Mouse (Mus musculus) bone marrow macrophage, adult 2 months (primary cell): ENCODE measurements around the gene Olfr44. TPM values are rescaled to one million over a fixed set of nuclear protein-coding genes. Genes with fewer than 3 reads are reported as not detected.

Source experiments
- H3K27ac ChIP-seq: 2 replicates; pipeline ENCODE4 v1.5.1; 2012; ENCODE audit warnings: low read depth, low read length; ENCODE audit not compliant: insufficient read depth
- H3K4me1 ChIP-seq: 2 replicates; pipeline ENCODE4 v1.6.1; 2012; ENCODE audit warnings: low read length; ENCODE audit not compliant: control insufficient read depth, insufficient read depth
- H3K4me3 ChIP-seq: 2 replicates; pipeline ENCODE4 v1.5.1; 2012; ENCODE audit warnings: mild to moderate bottlenecking, low read length, moderate library complexity; ENCODE audit not compliant: insufficient read depth
- CTCF ChIP-seq: IDR thresholded peaks from 2 replicates; pipeline ENCODE4 v1.5.1; 2012; ENCODE audit warnings: low read depth, mild to moderate bottlenecking, low read length, moderate library complexity
- POLR2A ChIP-seq: IDR thresholded peaks from 2 replicates; pipeline ENCODE4 v1.6.1; 2012; ENCODE audit warnings: mild to moderate bottlenecking, low read depth, low read length, borderline replicate concordance
- polyA plus RNA-seq: library from polyadenylated mRNA; stranded (reverse); fragments of >200 nt; gene quantifications from 2 replicates; pipeline ENCODE4 v1.2.4, GENCODE M21; 2012; ENCODE audit not compliant: missing spikeins, insufficient read depth, insufficient read length

Olfr44 gene
- not detected in 2 replicates for polyA plus RNA-seq

- Histone ChIP-seq H3K4me1 (no peaks in the 10 kb centered on the region), H3K4me3 (no peak within 1 kb of the TSS), H3K27ac (no peak within 1 kb of the TSS)
- TF ChIP-seq CTCF (no peak), POLR2A (no peak)
Measured at GRCm38 (mm10) chr9:39493895-39494294, at the start of gene Olfr44. TSS of gene Olfr44 (minus strand) at chr9:39493995.

DNA sequence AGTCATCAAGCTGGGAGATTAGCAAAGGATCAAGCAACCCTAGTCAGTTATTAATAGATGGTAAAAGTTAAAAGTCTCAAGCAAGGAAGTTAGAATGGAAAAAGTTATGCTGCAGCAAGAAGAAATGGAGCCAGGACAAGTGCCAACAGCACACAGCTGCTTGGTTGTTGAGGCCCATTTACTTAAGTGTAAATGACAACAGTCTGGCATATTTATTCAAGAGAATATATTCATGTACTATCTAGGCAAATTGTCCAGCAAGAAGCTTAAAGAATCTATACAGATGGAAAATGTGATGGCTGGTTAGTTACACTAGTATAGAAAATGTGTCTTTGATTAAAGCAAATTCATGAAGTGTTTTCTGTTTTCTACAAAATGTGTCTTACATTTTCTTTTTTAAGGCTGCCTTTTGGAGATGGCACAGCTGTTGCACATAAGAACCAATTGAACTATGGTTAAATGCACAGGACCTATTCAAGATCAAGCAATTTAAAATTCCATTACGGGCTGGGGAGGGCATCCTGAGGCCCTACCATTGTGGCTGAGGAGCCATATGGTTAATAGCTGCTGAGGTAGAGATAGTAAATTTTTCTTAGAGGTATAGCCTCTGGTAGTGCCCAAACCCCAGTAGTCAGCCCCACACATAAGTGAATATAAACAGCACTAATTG is 30.0 kb upstream of the Olfr44 start:
- no peaks in the 10 kb centered on the region for H3K4me1 ChIP-seq
- TF ChIP-seq CTCF (no peak), POLR2A (no peak)
- H3K27ac ChIP-seq = no peak overlapping the region
- H3K4me3 ChIP-seq = no peak overlapping the region

DNA sequence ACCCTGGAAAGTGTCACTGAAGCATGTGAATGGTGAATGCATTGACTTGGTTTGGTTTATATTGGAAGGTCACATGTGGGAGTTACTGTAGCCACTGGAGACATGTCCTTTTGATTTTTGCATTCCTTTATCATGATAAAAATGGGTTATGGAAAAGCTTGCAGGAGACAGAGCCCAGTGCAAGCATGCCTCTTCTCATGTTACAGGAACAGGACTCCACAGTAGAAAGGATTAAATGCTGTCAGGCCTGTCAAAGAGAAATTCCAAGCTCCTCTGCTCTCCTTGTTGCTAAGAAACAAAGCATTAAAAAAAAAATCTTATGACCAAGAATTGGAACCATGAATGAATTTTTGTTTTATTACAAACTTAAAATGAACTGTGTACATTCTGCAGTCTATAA is 24.8 kb upstream of the Olfr44 start:
- TF ChIP-seq POLR2A (no peak), CTCF (no peak)
- Histone ChIP-seq H3K4me1 (no peaks in the 10 kb centered on the region), H3K27ac (no peak overlapping the region), H3K4me3 (no peak overlapping the region)

- no peak within 1 kb of the TSS for H3K4me3 ChIP-seq
- no peak for TF ChIP-seq CTCF
- no peak for TF ChIP-seq POLR2A
- H3K27ac ChIP-seq = no peak within 1 kb of the TSS
- H3K4me1 ChIP-seq = no peaks in the 10 kb centered on the region
Measured at GRCm38 (mm10) chr9:39515531-39515930, 21.7 kb upstream of the Olfr44 start, which contains the start of gene Olfr957. TSS of gene Olfr957 (minus strand) at chr9:39515809.

DNA sequence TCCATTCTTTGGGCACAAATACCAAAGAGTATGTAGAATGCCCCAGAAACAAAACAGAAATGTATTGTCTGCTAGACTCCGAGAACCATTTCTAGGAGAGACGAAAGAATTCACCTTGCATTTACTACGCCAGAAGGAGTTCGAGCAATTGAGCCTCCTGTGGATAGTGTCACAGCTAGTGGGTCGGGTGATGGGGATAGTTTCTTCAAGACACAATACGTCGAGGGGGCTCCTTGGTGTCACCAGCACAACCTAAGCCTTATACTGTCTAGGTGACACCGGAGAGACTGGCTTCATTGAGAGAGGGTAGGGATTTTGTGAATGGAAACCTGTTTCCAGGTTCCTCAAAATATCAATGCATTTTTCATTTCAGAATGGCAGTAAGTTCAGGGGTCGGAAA is 15.6 kb upstream of the Olfr44 start:
- no peak overlapping the region for H3K27ac ChIP-seq
- H3K4me3 ChIP-seq = no peak overlapping the region
- TF ChIP-seq POLR2A = no peak
- no peak for TF ChIP-seq CTCF
- H3K4me1 ChIP-seq = no peaks in the 10 kb centered on the region

DNA sequence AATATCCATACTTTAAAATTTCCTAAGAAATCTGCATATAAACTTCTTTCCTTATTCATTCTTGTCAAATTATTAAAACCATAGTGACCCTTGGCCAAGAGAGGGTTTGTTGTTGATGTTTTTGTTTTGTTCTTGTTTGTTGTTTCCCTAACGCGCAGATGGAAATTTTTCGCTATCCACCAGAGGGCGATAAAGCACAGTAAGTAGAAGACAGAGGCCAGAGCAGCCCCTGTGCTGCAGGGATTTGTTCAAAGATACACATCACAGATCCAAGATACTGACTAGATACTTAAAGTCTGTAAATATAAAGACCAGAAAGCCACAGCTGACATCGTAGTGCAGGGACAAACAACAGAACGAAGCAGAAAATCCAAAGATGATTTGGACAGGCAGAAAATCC is 15.2 kb upstream of the Olfr44 start:
- Histone ChIP-seq H3K27ac (no peak overlapping the region), H3K4me3 (no peak overlapping the region), H3K4me1 (no peaks in the 10 kb centered on the region)
- 0 out of 2 replicates have a peak, but pooled peaks have one; percentile 21 for TF ChIP-seq CTCF
- TF ChIP-seq POLR2A = no peak

DNA sequence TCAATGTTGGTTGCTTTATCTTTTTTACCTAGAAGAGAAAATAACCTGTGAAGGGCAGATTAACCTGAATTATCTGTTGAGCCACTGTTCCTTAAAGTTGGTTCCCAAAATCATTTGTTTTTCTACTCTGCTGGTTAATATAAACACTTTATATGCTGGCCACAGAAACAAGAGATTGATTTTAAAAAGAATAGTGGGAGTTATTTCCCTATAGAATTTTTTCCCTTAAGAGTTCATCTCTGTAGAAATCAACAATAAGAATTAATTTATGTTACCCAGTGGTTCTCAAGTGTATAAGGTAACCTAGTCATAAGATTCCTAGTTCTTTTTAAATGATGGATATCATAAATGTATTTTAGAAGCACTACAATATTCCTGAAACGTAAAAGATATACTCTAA is 22.0 kb downstream of the Olfr44 start, which contains the start of gene Olfr955:
Olfr955 (minus strand) TSS at position 101 of the 400 bp plus-strand sequence.
- H3K4me1 ChIP-seq = no peaks in the 10 kb centered on the region
- TF ChIP-seq CTCF = no peak
- no peak for TF ChIP-seq POLR2A
- H3K27ac ChIP-seq = no peak within 1 kb of the TSS
- H3K4me3 ChIP-seq = no peak within 1 kb of the TSS

DNA sequence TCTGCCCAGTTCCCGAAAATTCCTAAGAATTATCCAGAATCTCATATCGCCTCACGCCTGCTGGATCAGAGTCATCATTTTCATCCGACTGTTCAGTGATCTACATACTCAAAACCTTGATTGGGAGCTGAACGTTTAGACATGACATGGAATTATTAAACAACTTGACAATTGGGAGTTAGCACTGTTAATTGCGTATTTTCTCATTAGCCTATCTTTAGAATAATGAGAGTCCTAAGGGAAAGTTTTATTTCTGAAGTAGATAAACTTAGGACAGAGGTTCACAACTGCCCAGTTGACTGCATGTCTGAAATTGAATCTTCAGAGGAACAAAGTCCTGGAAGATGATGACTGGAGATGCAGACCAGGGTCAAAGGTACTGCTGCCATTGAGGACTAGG is 37.4 kb downstream of the Olfr44 start, which contains the start of gene Olfr954:
Olfr954 (plus strand) TSS at position 301 of the 400 bp plus-strand sequence.
- TF ChIP-seq CTCF = no peak
- TF ChIP-seq POLR2A = no peak
- H3K27ac ChIP-seq = no peak within 1 kb of the TSS

More for the DNA sequence above, 37.4 kb downstream of the Olfr44 start, which contains the start of gene Olfr954:
- Histone ChIP-seq H3K4me1 (no peaks in the 10 kb centered on the region), H3K4me3 (no peak within 1 kb of the TSS)

Other genes with a start within 250 kb of the Olfr44 start
- gene Olfr1537, start 244.0 kb downstream of the Olfr44 start, polyA plus RNA-seq = not detected in 2 replicates
- not detected in 2 replicates for gene Olfr945, start 217.2 kb downstream of the Olfr44 start, polyA plus RNA-seq
- not detected in 2 replicates for gene Olfr948, start 167.9 kb downstream of the Olfr44 start, polyA plus RNA-seq
- not detected in 2 replicates for gene Olfr951, start 106.6 kb downstream of the Olfr44 start, polyA plus RNA-seq
- not detected in 2 replicates for gene Olfr952, start 66.8 kb downstream of the Olfr44 start, polyA plus RNA-seq
- not detected in 2 replicates for gene Olfr954, start 37.3 kb downstream of the Olfr44 start, polyA plus RNA-seq
- gene Olfr955, start 22.1 kb downstream of the Olfr44 start, polyA plus RNA-seq = not detected in 2 replicates
- not detected in 2 replicates for gene Olfr957, start 21.8 kb upstream of the Olfr44 start, polyA plus RNA-seq
- not detected in 2 replicates for gene Olfr958, start 60.1 kb upstream of the Olfr44 start, polyA plus RNA-seq
- gene Olfr959, start 81.6 kb upstream of the Olfr44 start, polyA plus RNA-seq = not detected in 2 replicates
- not detected in 2 replicates for gene AW551984, start 110.4 kb upstream of the Olfr44 start, polyA plus RNA-seq
- gene Olfr148, start 116.7 kb upstream of the Olfr44 start, polyA plus RNA-seq = not detected in 2 replicates
- gene Olfr960, start 127.4 kb upstream of the Olfr44 start, polyA plus RNA-seq = not detected in 2 replicates
- gene Olfr961, start 151.1 kb upstream of the Olfr44 start, polyA plus RNA-seq = not detected in 2 replicates
- gene Olfr963, start 173.2 kb upstream of the Olfr44 start, polyA plus RNA-seq = not detected in 2 replicates
- 0.28 TPM in 1 of 2 replicates, not detected in the other for gene Olfr149, start 213.1 kb upstream of the Olfr44 start, polyA plus RNA-seq
- gene Olfr965, start 217.4 kb upstream of the Olfr44 start, polyA plus RNA-seq = not detected in 2 replicates
- not detected in 2 replicates for gene Olfr150, start 237.0 kb upstream of the Olfr44 start, polyA plus RNA-seq